Mouse (Mus musculus): Measurements from ENCODE around the gene Zfp57. TPM values are rescaled to one million over a fixed set of nuclear protein-coding genes. Genes with fewer than 3 reads are reported as not detected.

Zfp57 gene
- polyA plus RNA-seq (2015; fragmentation: Nextera tagmentation; extraction: Ambion mirVana) = 1.4 and 2.3 TPM in 2 replicates

GRCm38 (mm10) chr17:37000863-37001262 lies at the start of gene Zfp57:
Gene Zfp57 (plus strand): TSS chr17:37001163.
- no peak within 1 kb of the TSS for H3K4me2 ChIP-seq (ENCODE audit: low read depth, low read length)
- no peaks in the 10 kb centered on the region for H3K36me3 ChIP-seq (replicated peaks; ENCODE audit: insufficient read depth, low read length)
- H3K4me1 ChIP-seq (ENCODE audit: insufficient read depth) = peaks cover 6% of the 10 kb centered on the region
- no peak within 1 kb of the TSS for H3K9ac ChIP-seq (replicated peaks)
- ATAC-seq (no peak), DNase-seq (no peak)
- H3K27ac ChIP-seq (ENCODE audit: low read depth) = no peak within 1 kb of the TSS
- no peaks in the 10 kb centered on the region for H3K9me3 ChIP-seq (ENCODE audit: low read length)
- TF ChIP-seq EP300 (IDR thresholded peaks at IDR 0.05; ENCODE audit: low read depth) (no peak), CTCF (IDR thresholded peaks at IDR 0.05; ENCODE audit: low read depth) (no peak)
- H3K4me3 ChIP-seq (ENCODE audit: low read depth, low read length) = no peak within 1 kb of the TSS
- H3K27me3 ChIP-seq (ENCODE audit: insufficient read depth, low read length) = peaks cover 9% of the 10 kb centered on the region
- WGBS (ENCODE audit: insufficient replicate concordance) = 86% methylated on average over 7 of the region's 7 CpGs

GRCm38 (mm10) chr17:36952631-36953030 lies 48.3 kb upstream of the Zfp57 start:
- no peaks in the 10 kb centered on the region for H3K27me3 ChIP-seq (ENCODE audit: insufficient read depth, low read length)
- WGBS (ENCODE audit: insufficient replicate concordance) = 83% methylated on average over 2 of the region's 2 CpGs
- H3K27ac ChIP-seq (ENCODE audit: low read depth) = no peak overlapping the region
- no peak overlapping the region for H3K4me3 ChIP-seq (ENCODE audit: low read depth, low read length)
- H3K4me1 ChIP-seq (ENCODE audit: insufficient read depth) = peaks cover 9% of the 10 kb centered on the region
- H3K9ac ChIP-seq (replicated peaks) = no peak overlapping the region
- TF ChIP-seq CTCF (IDR thresholded peaks at IDR 0.05; ENCODE audit: low read depth) (no peak), EP300 (IDR thresholded peaks at IDR 0.05; ENCODE audit: low read depth) (no peak)
- H3K36me3 ChIP-seq (replicated peaks; ENCODE audit: insufficient read depth, low read length) = peaks cover 19% of the 10 kb centered on the region
- no peak for ATAC-seq
- no peaks in the 10 kb centered on the region for H3K9me3 ChIP-seq (ENCODE audit: low read length)
- no peak for DNase-seq
- no peak overlapping the region for H3K4me2 ChIP-seq (ENCODE audit: low read depth, low read length)

- Histone ChIP-seq H3K36me3 (replicated peaks; ENCODE audit: insufficient read depth, low read length) (peaks cover 19% of the 10 kb centered on the region), H3K4me1 (ENCODE audit: insufficient read depth) (peaks cover 12% of the 10 kb centered on the region), H3K27ac (ENCODE audit: low read depth) (no peak overlapping the region), H3K4me2 (ENCODE audit: low read depth, low read length) (no peak overlapping the region), H3K9ac (replicated peaks) (no peak overlapping the region), H3K4me3 (ENCODE audit: low read depth, low read length) (no peak overlapping the region), H3K9me3 (ENCODE audit: low read length) (no peaks in the 10 kb centered on the region), H3K27me3 (ENCODE audit: insufficient read depth, low read length) (no peaks in the 10 kb centered on the region)
- WGBS (ENCODE audit: insufficient replicate concordance) = 80% methylated on average over 1 of the region's 1 CpGs
- ATAC-seq (no peak), DNase-seq (no peak)
- no peak for TF ChIP-seq EP300 (IDR thresholded peaks at IDR 0.05; ENCODE audit: low read depth)
These were observed 47.9 kb upstream of the Zfp57 start for GRCm38 (mm10) chr17:36953062-36953461.

GRCm38 (mm10) chr17:36957999-36958743 lies 42.8 kb upstream of the Zfp57 start, which contains the start of the genes Znrd1 and Znrd1as:
Gene Znrd1 (minus strand): TSS chr17:36958559.
Gene Znrd1as (plus strand): TSS chr17:36958592.
- Histone ChIP-seq H3K9ac (replicated peaks) (peak within 1 kb of the TSS; percentile 68), H3K4me3 (ENCODE audit: low read depth, low read length) (peak within 1 kb of the TSS; percentile 59), H3K36me3 (replicated peaks; ENCODE audit: insufficient read depth, low read length) (0 out of 2 replicates have a peak, but pooled peaks cover 7% of the 10 kb centered on the region), H3K27ac (ENCODE audit: low read depth) (peak within 1 kb of the TSS; percentile 76), H3K27me3 (ENCODE audit: insufficient read depth, low read length) (no peaks in the 10 kb centered on the region), H3K9me3 (ENCODE audit: low read length) (no peaks in the 10 kb centered on the region), H3K4me2 (ENCODE audit: low read depth, low read length) (peak within 1 kb of the TSS; percentile 78), H3K4me1 (ENCODE audit: insufficient read depth) (peaks cover 13% of the 10 kb centered on the region)
- TF ChIP-seq CTCF (IDR thresholded peaks at IDR 0.05; ENCODE audit: low read depth) = no peak
- TF ChIP-seq EP300 (IDR thresholded peaks at IDR 0.05; ENCODE audit: low read depth) = peak; percentile 64
- DNase-seq = peak; percentile 94
- ATAC-seq = peak; percentile 99
- WGBS (ENCODE audit: insufficient replicate concordance) = under 1% methylated on average over 46 of the region's 46 CpGs

- DNase-seq = no peak
- Histone ChIP-seq H3K36me3 (replicated peaks; ENCODE audit: insufficient read depth, low read length) (0 out of 2 replicates have a peak, but pooled peaks cover 7% of the 10 kb centered on the region), H3K4me1 (ENCODE audit: insufficient read depth) (peaks cover 13% of the 10 kb centered on the region), H3K27me3 (ENCODE audit: insufficient read depth, low read length) (no peaks in the 10 kb centered on the region), H3K27ac (ENCODE audit: low read depth) (peak overlapping the region; percentile 76), H3K4me3 (ENCODE audit: low read depth, low read length) (peak overlapping the region; percentile 59), H3K4me2 (ENCODE audit: low read depth, low read length) (peak overlapping the region; percentile 78), H3K9ac (replicated peaks) (peak overlapping the region; percentile 68), H3K9me3 (ENCODE audit: low read length) (no peaks in the 10 kb centered on the region)
- WGBS (ENCODE audit: insufficient replicate concordance) = 16% methylated on average over 12 of the region's 12 CpGs
- TF ChIP-seq CTCF (IDR thresholded peaks at IDR 0.05; ENCODE audit: low read depth) (no peak), EP300 (IDR thresholded peaks at IDR 0.05; ENCODE audit: low read depth) (no peak)
- ATAC-seq = no peak
These were observed 42.1 kb upstream of the Zfp57 start for GRCm38 (mm10) chr17:36958884-36959283.

- WGBS (ENCODE audit: insufficient replicate concordance) = 54% methylated on average over 1 of the region's 1 CpGs
- TF ChIP-seq EP300 (IDR thresholded peaks at IDR 0.05; ENCODE audit: low read depth) = no peak
- TF ChIP-seq CTCF (IDR thresholded peaks at IDR 0.05; ENCODE audit: low read depth) = 0 out of 2 replicates have a peak, but pooled peaks have one; percentile 11
These were observed 39.8 kb upstream of the Zfp57 start for GRCm38 (mm10) chr17:36961125-36961524.

More at GRCm38 (mm10) chr17:36961125-36961524, 39.8 kb upstream of the Zfp57 start:
- Histone ChIP-seq H3K27me3 (ENCODE audit: insufficient read depth, low read length) (no peaks in the 10 kb centered on the region), H3K4me3 (ENCODE audit: low read depth, low read length) (no peak overlapping the region), H3K36me3 (replicated peaks; ENCODE audit: insufficient read depth, low read length) (peaks cover 5% of the 10 kb centered on the region; the same call in 1 of the 2 replicates), H3K4me2 (ENCODE audit: low read depth, low read length) (no peak overlapping the region), H3K4me1 (ENCODE audit: insufficient read depth) (peaks cover 13% of the 10 kb centered on the region), H3K9me3 (ENCODE audit: low read length) (no peaks in the 10 kb centered on the region), H3K9ac (replicated peaks) (no peak overlapping the region), H3K27ac (ENCODE audit: low read depth) (no peak overlapping the region)
- ATAC-seq (no peak), DNase-seq (no peak)

Data from liver, postnatal 0 days (tissue).